Mouse (Mus musculus): ENCODE results near the gene Mettl21e. TPM values are rescaled to one million over a fixed set of nuclear protein-coding genes. Genes with fewer than 3 reads are reported as not detected.
"Not testable (repeated sequence)": the region's sequence is repeated elsewhere in the genome, so short reads cannot be mapped to it uniquely, and the experiment has no call there.

The Mettl21e gene
- polyA plus RNA-seq (2021): not detected

DNA sequence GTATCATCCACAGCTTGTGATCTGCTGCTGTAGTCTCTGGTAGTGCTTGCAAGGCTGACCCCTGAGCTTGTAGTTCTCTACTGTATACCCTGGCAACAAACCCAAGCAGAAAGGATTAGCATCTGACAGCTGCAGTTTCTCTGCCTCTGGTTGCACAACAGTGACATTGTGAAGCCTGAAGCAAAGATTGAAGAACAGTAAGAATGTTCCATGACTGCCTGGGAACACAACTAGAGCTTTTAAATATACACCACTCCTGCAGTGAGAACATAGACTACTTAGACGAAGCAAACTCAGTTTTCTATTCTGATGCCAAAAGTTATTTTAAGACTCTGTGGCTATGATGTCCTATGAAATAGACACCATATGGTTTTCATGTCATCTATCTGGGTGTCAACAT is at the start of gene Mettl21e:
Mettl21e (minus strand) TSS at position 86 of the 400 bp plus-strand sequence.
- in situ Hi-C loops (cut with MboI; ENCODE audit: low pct_unique_long_range_greater_than_20kb): no loop called here
- DNase-seq (ENCODE audit: low read depth, low spot score) (no peak), ATAC-seq (no peak)
- no peak for TF ChIP-seq CTCF (IDR thresholded peaks at IDR 0.05)
- POLR2A ChIA-PET: no interaction called here
- H3K27me3 ChIP-seq: peaks cover 22% of the 10 kb centered on the region
- CTCF ChIA-PET: no interaction called here

DNA sequence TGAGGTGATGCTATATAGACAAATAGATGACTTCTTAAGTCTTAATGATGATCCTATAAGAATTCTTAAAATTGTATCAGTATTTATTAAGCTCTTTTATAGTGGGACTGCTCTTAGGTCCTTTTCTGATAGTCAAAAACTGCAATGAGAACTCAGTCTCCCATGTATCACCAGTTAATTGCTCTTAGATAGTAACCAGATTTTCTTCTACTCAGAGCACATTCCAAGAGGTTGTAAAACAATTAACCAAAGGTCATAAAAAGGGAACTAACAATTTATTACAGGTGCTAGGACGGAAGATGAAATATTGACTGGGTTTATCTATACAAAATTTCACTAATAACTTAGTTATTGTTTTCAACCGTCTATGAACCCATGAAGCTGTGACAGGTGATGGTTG is 21.7 kb upstream of the Mettl21e start:
- DNase-seq (ENCODE audit: low read depth, low spot score); H3K27me3 ChIP-seq; ATAC-seq; CTCF ChIA-PET; POLR2A ChIA-PET: not testable (repeated sequence)
- in situ Hi-C loops (cut with MboI; ENCODE audit: low pct_unique_long_range_greater_than_20kb): loop anchor here (25.0 kb wide), 2 partner anchors 297 to 1422 kb away; no protein-coding TSS in a partner anchor

DNA sequence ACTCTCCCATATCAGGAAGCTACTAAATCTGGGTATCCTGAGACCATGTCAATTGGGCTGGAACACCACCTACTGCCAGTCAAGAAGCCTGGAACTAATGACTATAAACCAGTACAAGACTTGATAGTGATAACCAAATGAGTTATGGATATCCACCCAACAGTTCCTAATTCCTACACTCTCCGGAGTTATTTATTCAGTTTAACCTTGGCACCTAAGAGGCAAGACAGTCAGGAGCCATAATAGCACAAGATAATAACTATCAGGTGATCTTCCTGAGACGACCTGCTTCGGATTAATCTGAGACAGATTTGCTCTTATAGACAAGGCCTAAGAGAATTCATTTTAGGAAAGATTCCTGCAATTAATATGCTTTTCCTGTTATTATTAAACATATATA is 21.2 kb upstream of the Mettl21e start:
- H3K27me3 ChIP-seq: peaks cover 4% of the 10 kb centered on the region
- TF ChIP-seq CTCF (IDR thresholded peaks at IDR 0.05): no peak
- in situ Hi-C loops (cut with MboI; ENCODE audit: low pct_unique_long_range_greater_than_20kb): loop anchor here (10.0 to 25.0 kb wide), 4 partner anchors 297 to 1525 kb away; partner anchors contain the start of gene Col3a1
- no peak for ATAC-seq
- POLR2A ChIA-PET: no interaction called here
- CTCF ChIA-PET: no interaction called here
- DNase-seq (ENCODE audit: low read depth, low spot score): no peak

DNA sequence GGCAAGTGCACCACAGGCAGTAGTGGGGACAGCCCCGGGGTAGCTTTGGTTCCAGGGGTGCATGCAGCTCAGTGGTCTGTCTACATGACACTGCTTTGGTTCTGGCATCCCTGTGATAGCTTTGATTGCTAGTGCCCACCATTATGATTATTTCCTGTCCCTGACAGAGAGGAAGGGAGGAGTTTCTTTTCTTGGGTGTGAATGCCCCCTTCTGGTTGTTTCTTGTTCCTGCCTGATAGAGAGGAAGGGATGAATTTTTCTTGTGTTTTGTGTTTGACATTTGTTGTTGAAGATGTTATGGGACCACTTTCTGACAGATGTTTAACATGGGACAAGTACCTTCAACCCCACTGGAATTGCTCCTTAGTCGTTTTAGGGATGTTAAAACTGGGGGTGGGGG is 18.5 kb upstream of the Mettl21e start:
- ChIA-PET POLR2A (no interaction called here), CTCF (no interaction called here)
- no peaks in the 10 kb centered on the region for H3K27me3 ChIP-seq
- DNase-seq (ENCODE audit: low read depth, low spot score): no peak
- in situ Hi-C loops (cut with MboI; ENCODE audit: low pct_unique_long_range_greater_than_20kb): loop anchor here (10.0 to 25.0 kb wide), 4 partner anchors 300 to 1527 kb away; partner anchors contain the start of gene Col3a1
- ATAC-seq: no peak
- peak; percentile 10 for TF ChIP-seq CTCF (IDR thresholded peaks at IDR 0.05)

DNA sequence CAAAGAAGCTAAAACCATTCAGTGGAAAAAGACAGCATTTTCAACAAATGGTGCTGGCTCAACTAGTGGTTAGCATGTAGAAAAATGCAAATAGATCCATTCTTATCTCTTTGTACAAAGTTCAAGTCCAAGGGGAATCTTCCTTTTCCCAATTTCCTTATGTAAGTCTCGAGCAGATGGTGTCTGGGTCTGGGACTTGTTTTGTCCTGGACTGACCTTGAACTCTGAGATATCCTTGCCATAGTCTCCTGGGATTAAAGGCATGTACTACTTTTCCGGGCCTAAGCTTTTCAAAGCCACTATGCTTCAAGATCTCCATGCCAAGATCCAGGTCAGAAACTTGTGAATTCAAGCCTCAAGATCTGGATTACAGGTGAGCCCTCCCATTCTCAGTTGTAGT is 16.6 kb upstream of the Mettl21e start:
- no peak for DNase-seq (ENCODE audit: low read depth, low spot score)
- no peak for ATAC-seq
- H3K27me3 ChIP-seq: no peaks in the 10 kb centered on the region
- ChIA-PET POLR2A (no interaction called here), CTCF (no interaction called here)
- no peak for TF ChIP-seq CTCF (IDR thresholded peaks at IDR 0.05)
- in situ Hi-C loops (cut with MboI; ENCODE audit: low pct_unique_long_range_greater_than_20kb): loop anchor here (10.0 to 25.0 kb wide), 4 partner anchors 302 to 1529 kb away; partner anchors contain the start of gene Col3a1

DNA sequence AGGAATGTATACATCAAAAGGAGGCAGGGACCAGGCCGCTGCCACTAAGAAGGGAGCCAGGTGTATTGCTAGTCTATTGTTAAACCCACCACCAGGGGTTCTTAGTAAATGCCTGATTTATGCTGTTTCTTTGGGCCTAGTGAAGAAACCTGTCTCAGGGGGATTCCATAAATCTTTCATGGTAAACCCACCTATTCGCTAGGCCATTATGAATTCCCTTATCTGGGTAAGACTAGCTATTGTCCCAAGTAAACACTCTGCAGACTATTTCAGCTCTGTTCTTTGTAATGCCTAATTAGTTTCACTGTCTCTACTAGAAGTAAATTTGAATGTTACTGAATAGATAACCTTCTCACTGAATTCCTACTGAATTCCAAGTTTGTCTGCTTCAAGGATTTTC is 15.8 kb upstream of the Mettl21e start:
- in situ Hi-C loops (cut with MboI; ENCODE audit: low pct_unique_long_range_greater_than_20kb): loop anchor here (5.0 to 25.0 kb wide), 5 partner anchors 303 to 1530 kb away; partner anchors contain the start of gene Col3a1
- POLR2A ChIA-PET; CTCF ChIA-PET; ATAC-seq; H3K27me3 ChIP-seq; DNase-seq (ENCODE audit: low read depth, low spot score): not testable (repeated sequence)

DNA sequence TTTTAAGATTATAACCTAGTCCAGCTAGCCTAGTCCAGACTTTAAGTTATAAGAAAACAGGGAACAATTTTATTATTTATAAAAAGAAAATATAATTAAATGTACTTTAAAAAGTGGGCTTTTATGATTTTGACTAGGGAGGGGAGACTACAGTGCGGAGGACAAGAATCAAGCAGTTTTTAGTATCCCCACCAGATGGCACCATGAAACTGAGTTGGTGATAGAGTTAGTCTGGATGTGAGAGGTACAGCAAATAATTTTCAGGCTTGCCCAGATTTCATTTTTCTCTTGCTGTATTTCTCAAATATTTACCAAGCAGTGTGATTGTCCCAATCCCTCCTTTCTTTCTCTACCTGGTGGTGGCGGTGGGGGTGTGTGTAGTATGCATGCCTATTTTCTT is 10.3 kb upstream of the Mettl21e start:
- in situ Hi-C loops (cut with MboI; ENCODE audit: low pct_unique_long_range_greater_than_20kb): loop anchor here (25.0 kb wide), 2 partner anchors 308 to 1433 kb away; no protein-coding TSS in a partner anchor
- DNase-seq (ENCODE audit: low read depth, low spot score) (no peak), ATAC-seq (peak; percentile 51)
- ChIA-PET POLR2A (interaction anchor here (0.6 kb wide), 1 partner anchor 784 kb away, joined by 3 read pairs; no protein-coding TSS in a partner anchor), CTCF (interaction anchor here (0.9 to 1.7 kb wide), 4 partner anchors 19 to 1087 kb away, joined by 3 to 9 read pairs (median 5); no protein-coding TSS in a partner anchor)
- peak; percentile 63 for TF ChIP-seq CTCF (IDR thresholded peaks at IDR 0.05)
- no peaks in the 10 kb centered on the region for H3K27me3 ChIP-seq

DNA sequence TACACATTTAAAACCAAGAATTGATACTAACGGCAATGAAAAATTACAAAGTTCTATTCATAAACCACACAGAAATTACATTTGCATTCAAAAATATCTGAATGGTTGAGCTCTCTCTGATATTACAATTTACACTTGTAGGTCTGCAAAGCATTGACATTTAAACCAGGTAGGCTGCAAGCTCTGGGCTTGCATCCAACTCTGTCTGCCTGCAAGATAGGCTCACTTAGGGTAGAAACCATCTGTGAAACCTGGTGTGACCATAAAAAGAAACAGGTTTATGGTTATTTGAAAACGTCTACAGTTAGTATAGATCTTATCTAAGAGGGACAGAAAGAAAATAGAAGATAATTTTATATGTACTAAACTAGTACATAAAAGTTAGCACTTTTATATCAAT is 1.6 kb downstream of the Mettl21e start:
- CTCF ChIA-PET: no interaction called here
- POLR2A ChIA-PET: no interaction called here
- no peak for TF ChIP-seq CTCF (IDR thresholded peaks at IDR 0.05)
- ATAC-seq: no peak
- in situ Hi-C loops (cut with MboI; ENCODE audit: low pct_unique_long_range_greater_than_20kb): no loop called here
- H3K27me3 ChIP-seq: peaks cover 22% of the 10 kb centered on the region
- DNase-seq (ENCODE audit: low read depth, low spot score): no peak

DNA sequence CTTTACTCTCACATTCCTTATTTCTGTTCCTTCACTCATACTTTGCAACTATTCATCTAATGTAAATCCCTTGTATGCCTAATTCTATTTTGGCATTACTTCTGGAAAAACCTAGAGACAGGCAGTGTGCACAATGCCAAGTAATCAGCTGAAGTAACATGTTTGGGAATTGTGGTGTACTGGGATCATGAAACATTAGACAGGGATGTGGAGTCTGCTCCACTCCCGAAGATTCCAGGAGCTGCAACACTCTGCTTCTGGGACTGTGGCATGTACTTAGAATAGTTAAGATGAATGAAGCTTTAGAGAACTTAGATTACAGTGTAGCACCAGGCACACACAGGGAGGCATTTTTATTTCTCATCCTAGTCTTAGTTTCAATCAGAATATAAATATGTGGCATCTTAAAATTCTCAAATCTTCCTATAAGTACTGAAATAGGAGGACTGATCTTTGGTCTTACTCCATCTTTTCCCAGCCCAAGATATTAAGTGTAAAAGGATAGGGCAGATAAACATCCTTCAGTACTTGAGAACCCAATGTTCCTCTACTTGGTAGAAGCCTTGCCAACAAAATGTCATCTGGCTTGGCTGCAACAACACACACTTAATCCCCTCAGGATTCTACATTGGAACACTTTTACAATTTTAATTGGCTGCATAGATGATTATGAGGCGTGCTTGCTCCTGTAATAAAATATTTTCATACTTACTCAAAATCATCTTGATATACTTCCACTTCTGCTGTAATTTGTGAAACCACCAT is 2.2 kb downstream of the Mettl21e start:
- peaks cover 25% of the 10 kb centered on the region for H3K27me3 ChIP-seq
- in situ Hi-C loops (cut with MboI; ENCODE audit: low pct_unique_long_range_greater_than_20kb): no loop called here
- no peak for DNase-seq (ENCODE audit: low read depth, low spot score)
- POLR2A ChIA-PET: no interaction called here
- ATAC-seq: no peak
- no peak for TF ChIP-seq CTCF (IDR thresholded peaks at IDR 0.05)
- CTCF ChIA-PET: no interaction called here

DNA sequence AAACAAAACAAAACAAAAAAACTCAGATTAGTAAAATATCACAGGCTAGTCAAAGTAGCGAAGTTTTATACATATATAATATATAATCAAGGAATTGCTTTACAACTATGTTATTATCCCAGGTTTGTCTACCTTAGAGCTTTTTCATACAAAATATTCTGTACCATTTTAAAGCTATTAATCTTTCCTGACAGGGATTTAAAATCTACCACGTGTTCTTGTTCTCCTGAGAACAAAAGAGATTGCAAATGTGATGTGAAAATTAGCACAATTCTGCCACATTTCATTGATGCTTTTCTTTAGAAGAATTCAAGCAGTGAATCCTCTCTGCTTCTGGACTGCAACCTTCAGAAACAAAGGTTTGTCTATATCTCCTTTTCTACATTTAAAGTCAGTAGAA is 4.3 kb downstream of the Mettl21e start:
- H3K27me3 ChIP-seq: peaks cover 29% of the 10 kb centered on the region
- CTCF ChIA-PET: no interaction called here
- ATAC-seq (no peak), DNase-seq (ENCODE audit: low read depth, low spot score) (no peak)
- POLR2A ChIA-PET: no interaction called here
- no peak for TF ChIP-seq CTCF (IDR thresholded peaks at IDR 0.05)
- in situ Hi-C loops (cut with MboI; ENCODE audit: low pct_unique_long_range_greater_than_20kb): no loop called here

DNA sequence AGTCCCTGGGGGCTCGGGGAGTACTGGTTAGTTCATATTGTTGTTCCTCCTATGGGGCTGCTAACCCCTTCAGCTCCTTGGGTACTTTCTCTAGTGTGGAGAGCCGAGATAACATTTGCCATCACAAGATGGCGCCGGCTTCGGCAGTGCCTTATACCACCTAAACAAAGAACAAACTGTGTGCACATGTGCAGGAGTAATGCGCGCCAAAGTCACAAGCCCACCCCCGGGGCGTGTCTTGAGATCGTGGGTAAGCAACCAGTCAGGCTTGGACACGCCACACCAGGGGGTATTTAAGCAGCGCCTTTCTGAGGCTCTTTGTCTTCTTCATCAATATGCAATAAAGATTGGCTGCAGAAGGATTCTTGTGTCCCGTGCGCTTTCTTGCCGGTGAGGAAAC is 15.9 kb downstream of the Mettl21e start:
- ChIA-PET POLR2A (no interaction called here), CTCF (no interaction called here)
- TF ChIP-seq CTCF (IDR thresholded peaks at IDR 0.05): no peak
- DNase-seq (ENCODE audit: low read depth, low spot score) (no peak), ATAC-seq (no peak)
- H3K27me3 ChIP-seq: peaks cover 37% of the 10 kb centered on the region
- in situ Hi-C loops (cut with MboI; ENCODE audit: low pct_unique_long_range_greater_than_20kb): no loop called here

All from Patski (cell line).